Mouse (Mus musculus) c-Kit-positive CD71-positive TER-119-negative erythroid progenitor cells, embryonic 14.5 days (primary cell): ENCODE results near the gene Nt5c2.

Experiments
- DNase-seq: peaks from one replicate; pipeline ENCODE4 v3.0.0-alpha.2; 2013; ENCODE audit warnings: low read depth

The Nt5c2 gene

DNA sequence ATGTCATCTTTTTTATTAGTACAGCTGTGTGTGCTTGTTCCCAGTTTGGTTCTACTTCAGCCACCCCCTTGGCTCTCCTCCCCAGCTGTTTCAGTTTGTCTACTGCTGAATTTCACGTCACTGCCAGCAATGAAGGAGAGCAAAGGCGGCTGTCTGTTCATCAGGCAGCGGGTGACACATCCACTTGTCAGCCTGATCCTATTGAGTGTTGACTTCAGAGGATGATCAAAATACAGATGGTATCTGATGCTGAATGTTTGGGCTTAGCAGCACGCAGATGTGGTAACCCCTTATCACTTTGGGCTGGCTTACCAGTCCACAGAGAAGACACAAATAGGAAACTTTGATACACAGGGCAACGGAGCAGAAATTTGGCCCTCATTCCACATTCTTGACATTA, 168.5 kb downstream of the Nt5c2 start:
- peak; percentile 54 for DNase-seq

DNA sequence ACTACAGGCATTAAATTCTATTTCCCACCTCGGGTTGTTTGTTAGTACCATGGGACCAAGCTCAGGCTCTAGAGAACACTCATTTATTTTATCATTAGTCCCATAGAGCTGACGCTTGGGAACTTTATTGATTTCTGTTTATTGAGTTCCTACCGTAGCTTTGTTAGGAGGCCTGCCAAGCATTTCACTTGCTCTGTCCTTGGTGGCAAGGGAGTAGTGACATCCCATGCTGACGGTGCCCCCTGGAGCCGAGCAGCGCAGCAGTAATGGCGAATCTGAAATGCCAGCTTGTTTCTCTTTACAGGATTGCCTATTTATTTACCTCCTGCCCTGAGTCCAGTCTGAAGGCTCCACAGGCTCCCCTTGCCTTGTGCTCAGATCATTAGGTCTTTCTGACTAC, 168.9 kb downstream of the Nt5c2 start:
- DNase-seq = no peak

DNA sequence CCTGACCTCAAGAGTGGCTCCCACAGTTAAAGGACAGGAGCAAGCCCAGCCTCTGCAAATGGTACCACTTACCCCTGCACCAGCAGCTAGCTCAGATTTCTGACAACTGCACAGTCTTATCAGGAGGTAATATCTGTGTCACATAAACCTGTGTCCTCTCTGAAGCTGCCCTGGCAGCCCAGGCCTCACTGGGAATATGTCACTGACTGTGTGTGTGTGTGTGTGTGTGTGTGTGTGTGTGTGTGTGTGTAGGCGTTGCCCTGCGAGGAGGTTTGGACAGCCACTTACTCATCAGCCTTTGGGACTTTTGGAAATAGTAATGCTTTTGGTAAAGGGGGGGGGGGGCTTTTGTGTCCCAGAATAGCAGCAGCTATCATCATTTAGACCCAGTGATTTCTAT, 171.9 kb downstream of the Nt5c2 start:
- no peak for DNase-seq

DNA sequence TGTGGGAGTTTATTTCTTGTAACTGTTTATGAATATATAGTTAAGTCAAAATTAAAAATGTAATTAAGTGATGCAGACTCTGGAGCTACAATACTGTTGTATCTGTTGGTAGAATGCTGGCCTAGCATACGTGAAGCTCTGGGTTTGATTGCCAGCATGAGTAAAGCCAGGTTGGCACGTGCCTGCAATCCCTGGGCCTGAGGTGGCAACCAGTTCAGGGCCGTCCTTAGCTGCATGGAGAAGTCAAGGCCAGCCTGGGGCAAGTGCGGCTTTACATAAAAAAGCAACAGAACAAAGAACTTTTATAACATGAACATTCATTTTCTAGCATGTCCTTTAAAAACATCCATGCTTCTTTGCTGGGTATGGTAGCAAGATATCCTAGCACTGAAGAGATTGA, 173.9 kb downstream of the Nt5c2 start:
- no peak for DNase-seq

DNA sequence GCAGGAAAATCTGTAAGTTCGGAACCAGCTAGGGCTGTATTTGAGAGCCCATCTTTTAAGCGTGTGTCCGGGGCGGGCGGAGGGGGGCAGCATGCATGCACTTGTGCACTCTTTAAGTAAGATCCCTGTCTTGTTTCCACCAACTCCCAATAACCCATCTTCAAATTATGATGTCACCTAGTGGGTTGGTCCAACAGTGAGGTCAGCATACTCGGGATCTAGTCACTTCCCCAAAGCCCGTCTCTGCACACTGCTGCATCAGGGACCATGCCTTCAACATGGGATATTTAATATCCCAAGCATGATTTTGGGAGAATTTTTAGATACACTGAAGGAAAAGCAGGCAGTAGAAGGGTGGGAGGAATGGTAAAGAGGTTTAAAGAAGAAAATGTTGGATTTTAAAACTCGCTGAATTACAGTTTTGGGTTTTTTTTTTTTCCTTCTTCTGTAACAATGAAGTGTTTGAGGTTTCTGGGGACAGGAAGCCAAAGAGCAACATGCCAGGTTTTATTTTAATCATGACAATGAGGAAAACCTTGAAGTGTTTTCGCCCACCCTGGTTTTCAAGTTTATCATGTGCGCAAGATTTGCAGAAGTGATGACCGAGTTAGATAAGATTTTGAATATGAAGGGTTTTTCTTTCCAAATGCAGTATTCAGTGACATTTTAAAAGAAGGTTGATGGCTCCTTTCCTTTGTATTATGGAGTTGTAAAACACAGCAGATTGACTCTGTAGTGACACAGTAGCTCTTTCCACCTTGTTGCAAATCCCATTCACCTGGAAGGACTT, 177.5 kb downstream of the Nt5c2 start:
- DNase-seq = no peak

DNA sequence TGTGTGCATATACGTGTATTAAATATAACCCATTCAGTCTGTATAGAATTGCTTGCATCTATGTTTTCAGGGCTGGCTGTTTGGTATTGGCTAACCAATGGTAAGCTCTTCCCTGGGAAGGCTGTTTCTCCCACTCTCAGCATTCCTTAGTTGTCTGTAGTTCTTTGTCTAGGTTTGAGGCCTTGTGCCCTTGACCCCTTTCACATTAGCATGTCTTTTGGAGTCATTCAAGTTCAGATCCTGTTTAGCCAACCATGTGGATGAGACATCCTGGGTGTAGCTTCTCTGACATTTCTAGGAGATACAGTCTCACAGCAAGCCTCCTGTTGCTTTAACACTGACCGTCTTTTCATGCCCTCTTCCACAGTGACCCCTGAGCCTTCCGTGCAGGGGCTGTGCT, 178.9 kb downstream of the Nt5c2 start:
- no peak for DNase-seq

DNA sequence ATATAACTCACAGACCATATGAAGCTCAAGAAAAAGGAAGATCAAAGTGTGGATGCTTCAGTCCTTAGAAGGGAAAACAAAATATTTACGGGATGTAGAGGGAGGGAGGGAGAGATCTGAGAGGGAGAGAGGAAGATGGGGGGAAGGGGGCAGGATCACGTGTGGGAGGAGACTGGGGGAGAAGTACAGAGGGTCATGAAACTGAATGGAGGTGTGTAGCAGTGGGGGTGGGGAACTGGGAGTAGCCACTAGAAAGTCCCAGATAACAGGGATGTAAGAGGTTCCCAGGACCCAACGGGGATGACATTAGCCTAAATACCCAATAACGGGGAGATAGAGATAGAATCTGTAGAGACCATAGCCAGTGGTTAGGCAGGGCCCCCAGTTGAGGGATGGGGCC, 179.6 kb downstream of the Nt5c2 start:
- no peak for DNase-seq

DNA sequence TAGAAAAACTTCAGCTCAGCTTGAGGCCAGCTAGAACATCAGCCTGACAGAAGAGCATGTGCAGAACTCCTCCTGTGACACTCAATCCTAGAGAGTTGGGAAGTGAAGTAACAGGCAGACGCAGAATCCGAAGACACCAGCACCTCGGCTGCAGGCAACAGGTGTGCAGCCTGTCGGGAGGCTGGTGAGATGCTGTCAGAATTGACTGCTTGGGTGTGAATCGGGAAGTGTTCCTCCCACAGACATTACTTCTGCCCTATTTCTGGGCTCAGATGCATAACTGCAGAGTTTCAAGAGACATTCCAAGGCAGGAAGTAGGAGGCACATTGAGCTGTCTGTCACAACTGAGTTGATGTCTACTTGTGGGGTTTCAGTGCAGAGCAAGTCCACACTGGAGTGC, 180.7 kb downstream of the Nt5c2 start:
- DNase-seq = no peak
